Mouse (Mus musculus) CH12.LX (cell line): ENCODE data around the gene Tcp11l2. TPM values are rescaled to one million over a fixed set of nuclear protein-coding genes. Genes with fewer than 3 reads are reported as not detected.

ENCODE experiments used
- DNase-seq: peaks from one replicate; pipeline ENCODE4 v3.0.0-alpha.2; 2013; ENCODE audit errors: extremely low read depth
- H3K27ac ChIP-seq: 2 replicates; pipeline ENCODE4 v1.5.1; 2012; ENCODE audit warnings: low read depth, mild to moderate bottlenecking, control low read depth, moderate library complexity; ENCODE audit not compliant: insufficient read depth
- H3K27me3 ChIP-seq: replicated peaks from 2 replicates; pipeline ENCODE3; 2012; ENCODE audit warnings: inconsistent platforms
- H3K36me3 ChIP-seq, 2 experiments: replicated peaks in 1 of 2; 2 replicates each; pipeline versions ENCODE3 to v1.6.1; 2012; ENCODE audit warnings: inconsistent platforms in 1 of 2, low read length in 1 of 2, mild to moderate bottlenecking in 1 of 2, mixed read lengths in 1 of 2, moderate library complexity in 1 of 2; ENCODE audit not compliant: control insufficient read depth in 1 of 2, insufficient read depth in 1 of 2
- H3K4me1 ChIP-seq, 2 experiments: 2 replicates each; pipeline ENCODE4 v1.6.1; 2012; ENCODE audit warnings: inconsistent platforms in 1 of 2, moderate library complexity in 1 of 2; ENCODE audit not compliant: insufficient read depth in 2 of 2, control insufficient read depth in 1 of 2
- H3K4me2 ChIP-seq: 2 replicates; pipeline ENCODE4 v1.6.1; 2012; ENCODE audit warnings: low read depth, mild to moderate bottlenecking, control low read depth; ENCODE audit not compliant: poor library complexity, insufficient read depth, severe bottlenecking
- H3K4me3 ChIP-seq, 3 experiments: fragments of 150-350 bp in 1 of 3; sonication (generic) in 1 of 3; replicated peaks in 1 of 3; 2 replicates each; pipeline versions ENCODE3 to v1.5.1; 2011 to 2012; ENCODE audit warnings: low read depth in 2 of 3, low read length in 2 of 3, mild to moderate bottlenecking in 2 of 3, moderate library complexity in 2 of 3, control low read depth in 1 of 3, improper control_type of control experiment in 1 of 3, inconsistent platforms in 1 of 3, mixed read lengths in 1 of 3; ENCODE audit not compliant: poor library complexity in 1 of 3
- H3K79me2 ChIP-seq: replicated peaks from 2 replicates; pipeline ENCODE4 v1.6.1; 2012; ENCODE audit warnings: mild to moderate bottlenecking, moderate library complexity; ENCODE audit not compliant: control insufficient read depth, poor library complexity, insufficient read depth, severe bottlenecking; ENCODE audit errors: extremely low read depth
- H3K9ac ChIP-seq: 2 replicates; pipeline ENCODE4 v1.6.1; 2012; ENCODE audit warnings: low read depth, mild to moderate bottlenecking, control low read depth, moderate library complexity; ENCODE audit not compliant: insufficient read depth
- H3K9me3 ChIP-seq: replicated peaks from 2 replicates; pipeline ENCODE3; 2012; ENCODE audit warnings: low read length, inconsistent platforms, mixed read lengths
- BHLHE40 ChIP-seq: IDR thresholded peaks from 2 replicates; pipeline ENCODE4 v1.6.1; 2011; ENCODE audit warnings: mild to moderate bottlenecking, low read depth, low read length, improper control_type of control experiment
- ELF1 ChIP-seq: IDR thresholded peaks from 2 replicates; pipeline ENCODE4 v1.6.1; 2014; ENCODE audit warnings: low read depth, mild to moderate bottlenecking, inconsistent platforms, low read length, improper control_type of control experiment
- EP300 ChIP-seq: IDR thresholded peaks from 2 replicates; pipeline ENCODE4 v1.6.1; 2011; ENCODE audit warnings: low read length, improper control_type of control experiment
- GABPA ChIP-seq: IDR thresholded peaks from 2 replicates; pipeline ENCODE4 v1.6.1; 2012; ENCODE audit warnings: low read depth, low read length, improper control_type of control experiment, inconsistent platforms; ENCODE audit not compliant: insufficient replicate concordance
- HCFC1 ChIP-seq: IDR thresholded peaks from 2 replicates; pipeline ENCODE4 v1.6.1; 2012; ENCODE audit warnings: low read depth, mild to moderate bottlenecking, inconsistent platforms, low read length, improper control_type of control experiment
- IRF4 ChIP-seq: IDR thresholded peaks from 2 replicates; pipeline ENCODE4 v1.6.1; 2014; ENCODE audit warnings: low read depth, mild to moderate bottlenecking, inconsistent platforms, low read length, improper control_type of control experiment
- JUN ChIP-seq: IDR thresholded peaks from 2 replicates; pipeline ENCODE4 v1.6.1; 2011; ENCODE audit warnings: low read depth, mild to moderate bottlenecking, low read length, improper control_type of control experiment, moderate library complexity; ENCODE audit not compliant: insufficient read depth
- MAFK ChIP-seq: IDR thresholded peaks from 2 replicates; pipeline ENCODE4 v1.6.1; 2011; ENCODE audit warnings: low read length, improper control_type of control experiment; ENCODE audit not compliant: insufficient replicate concordance
- MAX ChIP-seq: IDR thresholded peaks from 2 replicates; pipeline ENCODE4 v1.6.1; 2011; ENCODE audit warnings: low read length, improper control_type of control experiment
- MAZ ChIP-seq: IDR thresholded peaks from 2 replicates; pipeline ENCODE4 v1.6.1; 2012; ENCODE audit warnings: low read depth, mild to moderate bottlenecking, inconsistent platforms, low read length, improper control_type of control experiment, moderate library complexity
- MEF2A ChIP-seq: IDR thresholded peaks from 2 replicates; pipeline ENCODE4 v1.6.1; 2014; ENCODE audit warnings: low read depth, mild to moderate bottlenecking, inconsistent platforms, low read length, improper control_type of control experiment, borderline replicate concordance
- MXI1 ChIP-seq: IDR thresholded peaks from 2 replicates; pipeline ENCODE4 v1.6.1; 2011; ENCODE audit warnings: mild to moderate bottlenecking, low read depth, low read length, improper control_type of control experiment
- MYC ChIP-seq: IDR thresholded peaks from 2 replicates; pipeline ENCODE4 v1.6.1; 2011; ENCODE audit warnings: low read depth, mild to moderate bottlenecking, improper control_type of control experiment, low read length
- POLR2A ChIP-seq: IDR thresholded peaks from 2 replicates; pipeline ENCODE4 v1.6.1; 2011; ENCODE audit warnings: low read depth, mild to moderate bottlenecking, improper control_type of control experiment, low read length
- SIN3A ChIP-seq: IDR thresholded peaks from 2 replicates; pipeline ENCODE4 v1.6.1; 2012; ENCODE audit warnings: low read length, improper control_type of control experiment, inconsistent platforms
- SMC3 ChIP-seq: IDR thresholded peaks from 2 replicates; pipeline ENCODE4 v1.6.1; 2011; ENCODE audit warnings: low read depth, low read length, improper control_type of control experiment
- TCF12 ChIP-seq: IDR thresholded peaks from 2 replicates; pipeline ENCODE4 v1.6.1; 2014; ENCODE audit warnings: low read depth, mild to moderate bottlenecking, inconsistent platforms, low read length, improper control_type of control experiment
- UBTF ChIP-seq: IDR thresholded peaks from 2 replicates; pipeline ENCODE4 v1.6.1; 2012; ENCODE audit warnings: low read depth, mild to moderate bottlenecking, inconsistent platforms, low read length, improper control_type of control experiment, moderate library complexity
- USF1 ChIP-seq: IDR thresholded peaks from 2 replicates; pipeline ENCODE4 v1.6.1; 2014; ENCODE audit warnings: low read depth, mild to moderate bottlenecking, inconsistent platforms, low read length, improper control_type of control experiment
- USF2 ChIP-seq: conservative IDR thresholded peaks from 2 replicates; pipeline ENCODE4 v1.6.1; 2011; ENCODE audit warnings: low read depth, low read length, improper control_type of control experiment
- ZKSCAN1 ChIP-seq: IDR thresholded peaks from 2 replicates; pipeline ENCODE4 v1.6.1; 2012; ENCODE audit warnings: low read depth, inconsistent platforms, low read length, improper control_type of control experiment, borderline replicate concordance
- ZNF384 ChIP-seq: IDR thresholded peaks from 2 replicates; pipeline ENCODE4 v1.6.1; 2012; ENCODE audit warnings: low read depth, low read length, improper control_type of control experiment, inconsistent platforms
- dilution Hi-C: fragments of 300-500 bp; cut with MboI; formaldehyde crosslinking; loops from 2 replicates; pipeline ENCODE4 v1.14.3; 2020; ENCODE audit warnings: low sequenced_read_pairs; ENCODE audit not compliant: extremely low pct_unique_long_range_greater_than_20kb, extremely low pct_ligation_motif_present
- in situ Hi-C: fragments of 300-500 bp; cut with MboI; formaldehyde crosslinking; loops from 3 replicates; pipeline ENCODE4 v1.14.3; 2019; ENCODE audit warnings: low sequenced_read_pairs, low pct_ligation_motif_present, low pct_unique_long_range_greater_than_20kb, mixed read lengths
- polyA plus RNA-seq: library from polyadenylated mRNA; unstranded; fragments of >175 nt; gene quantifications from 2 replicates; pipeline ENCODE4 v1.2.1, GENCODE M21; 2012; ENCODE audit warnings: low read depth; ENCODE audit not compliant: insufficient read length
- total RNA-seq, 2 experiments: library from RNA; depleted of rRNA; stranded (reverse); fragments of 300-350 nt in 1 of 2; fragments of >200 nt in 1 of 2; gene quantifications; 2 replicates each; pipeline ENCODE4 v1.2.3; 2012 to 2014

Tcp11l2 gene
- total and polyA plus RNA-seq, 3 experiments: 2.6 to 6.0 (median 2.9) TPM

GRCm38 (mm10) chr10:84573671-84574420, 2.6 kb upstream of the Tcp11l2 start:
- peaks cover 16 to 65% of the 10 kb centered on the region in 2 experiments for H3K4me1 ChIP-seq
- DNase-seq: peak; percentile 28
- no peak overlapping the region for H3K9ac ChIP-seq
- H3K9me3 ChIP-seq: no peaks in the 10 kb centered on the region
- H3K36me3 ChIP-seq: no peaks in the 10 kb centered on the region
- TF ChIP-seq MEF2A (no peak), ZKSCAN1 (no peak; the same call in 1 of the 2 replicates), USF2 (no peak), MAFK (0 out of 2 replicates have a peak, but pooled peaks have one; percentile 11), SIN3A (0 out of 2 replicates have a peak, but pooled peaks have one; percentile 30), EP300 (peak; percentile 62), UBTF (no peak), HCFC1 (no peak), MYC (no peak), ZNF384 (peak; percentile 87), USF1 (no peak), MXI1 (no peak), TCF12 (no peak), POLR2A (no peak), MAZ (no peak), BHLHE40 (0 out of 2 replicates have a peak, but pooled peaks have one; percentile 27), GABPA (no peak), SMC3 (no peak)
- TF ChIP-seq, all 38 proteins: peak for 5
- H3K27me3 ChIP-seq: peaks cover 3% of the 10 kb centered on the region
- no peaks in the 10 kb centered on the region for H3K79me2 ChIP-seq
- in situ Hi-C loops: no loop called here
- dilution Hi-C loops: no loop called here
- H3K27ac ChIP-seq: no peak overlapping the region
- H3K4me2 ChIP-seq: no peak overlapping the region
- H3K4me3 ChIP-seq: no peak overlapping the region

- TF ChIP-seq ZNF384: no peak
- peak; percentile 87 for TF ChIP-seq BHLHE40
- TF ChIP-seq SIN3A: peak; percentile 70
- TF ChIP-seq MAX: peak; percentile 90
- TF ChIP-seq MXI1: peak; percentile 73; the same call in 1 of the 2 replicates
- no peak for TF ChIP-seq IRF4
- TF ChIP-seq ELF1: no peak
- no peak for TF ChIP-seq SMC3
- no peak for TF ChIP-seq JUN
- Histone ChIP-seq H3K4me1 (peaks cover 12 to 57% of the 10 kb centered on the region in 2 experiments), H3K4me3 (peak overlapping the region; percentile 69 to 93 (median 77)), H3K9ac (peak overlapping the region; percentile 2; the same call in 1 of the 2 replicates), H3K9me3 (no peaks in the 10 kb centered on the region), H3K27me3 (peaks cover 4% of the 10 kb centered on the region), H3K36me3 (no peaks in the 10 kb centered on the region), H3K4me2 (peak overlapping the region; percentile 27), H3K79me2 (no peaks in the 10 kb centered on the region), H3K27ac (no peak overlapping the region)
- DNase-seq: peak; percentile 75
- dilution Hi-C loops: no loop called here
- in situ Hi-C loops: no loop called here
These were observed 414 bp upstream of the Tcp11l2 start for GRCm38 (mm10) chr10:84576029-84576394.
